Mouse (Mus musculus) C2C12 (cell line): ENCODE results near the gene Sort1. TPM values are rescaled to one million over a fixed set of nuclear protein-coding genes. Genes with fewer than 3 reads are reported as not detected.

Source experiments
- H3K27me3 ChIP-seq: one replicate; pipeline ENCODE4 v1.6.1; 2011; ENCODE audit not compliant: control insufficient read depth, insufficient read depth, insufficient read length
- H3K36me3 ChIP-seq: one replicate; pipeline ENCODE4 v1.6.1; 2011; ENCODE audit not compliant: control insufficient read depth, insufficient read depth
- H3K4me3 ChIP-seq: one replicate; pipeline ENCODE4 v1.5.1; 2011; ENCODE audit warnings: mild to moderate bottlenecking, control low read depth; ENCODE audit not compliant: poor library complexity, insufficient read depth, severe bottlenecking
- H3K79me2 ChIP-seq: one replicate; pipeline ENCODE4 v1.6.1; 2011; ENCODE audit not compliant: control insufficient read depth, insufficient read depth
- H3K79me3 ChIP-seq: one replicate; pipeline ENCODE4 v1.6.1; 2011; ENCODE audit warnings: low read depth, control low read depth
- H3ac ChIP-seq: one replicate; pipeline ENCODE3; 2011; ENCODE audit warnings: low read depth; ENCODE audit not compliant: control insufficient read depth, insufficient read length
- CEBPB ChIP-seq: IDR thresholded peaks from one replicate; pipeline ENCODE4 v1.6.1; 2011; ENCODE audit warnings: low read depth, mild to moderate bottlenecking, control low read depth, moderate library complexity
- CTCF ChIP-seq: IDR thresholded peaks from one replicate; pipeline ENCODE4 v1.5.1; 2011; ENCODE audit not compliant: control insufficient read depth, insufficient read depth, insufficient read length
- FOSL1 ChIP-seq: IDR thresholded peaks from one replicate; pipeline ENCODE4 v1.8.0; 2011; ENCODE audit warnings: mild to moderate bottlenecking, low read length; ENCODE audit not compliant: poor library complexity, insufficient read depth, severe bottlenecking
- MAX ChIP-seq: IDR thresholded peaks from one replicate; pipeline ENCODE4 v1.6.1; 2011; ENCODE audit warnings: mild to moderate bottlenecking, control low read depth
- MYOD1 ChIP-seq: IDR thresholded peaks from one replicate; pipeline ENCODE4 v1.6.1; 2011; ENCODE audit warnings: low read depth; ENCODE audit not compliant: control insufficient read depth, insufficient read length
- MYOG ChIP-seq: IDR thresholded peaks from one replicate; pipeline ENCODE4 v1.6.1; 2011; ENCODE audit not compliant: control insufficient read depth, insufficient read length; ENCODE audit errors: extremely low read depth
- USF1 ChIP-seq: IDR thresholded peaks from one replicate; pipeline ENCODE4 v1.6.1; 2011; ENCODE audit warnings: low read depth, mild to moderate bottlenecking, control low read depth, moderate library complexity
- polyA plus RNA-seq: library from polyadenylated mRNA; unstranded; fragments of >200 nt; fragmentation: generic; extraction: Trizol; gene quantifications from one replicate; pipeline ENCODE4 v1.2.1, GENCODE M21; 2012; ENCODE audit warnings: missing spikeins

The Sort1 gene
- polyA plus RNA-seq, 1 experiment: 0.41 TPM

GRCm38 (mm10) chr3:108378875-108379663 is 95.2 kb downstream of the Sort1 start:
- TF ChIP-seq MYOD1 (no peak), FOSL1 (no peak), CTCF (no peak), CEBPB (no peak), MAX (no peak), USF1 (no peak), MYOG (no peak)
- no peak overlapping the region for H3ac ChIP-seq
- H3K36me3 ChIP-seq: no peaks in the 10 kb centered on the region
- no peaks in the 10 kb centered on the region for H3K79me2 ChIP-seq
- peaks cover 27% of the 10 kb centered on the region for H3K27me3 ChIP-seq
- no peaks in the 10 kb centered on the region for H3K79me3 ChIP-seq
- no peak overlapping the region for H3K4me3 ChIP-seq

DNA sequence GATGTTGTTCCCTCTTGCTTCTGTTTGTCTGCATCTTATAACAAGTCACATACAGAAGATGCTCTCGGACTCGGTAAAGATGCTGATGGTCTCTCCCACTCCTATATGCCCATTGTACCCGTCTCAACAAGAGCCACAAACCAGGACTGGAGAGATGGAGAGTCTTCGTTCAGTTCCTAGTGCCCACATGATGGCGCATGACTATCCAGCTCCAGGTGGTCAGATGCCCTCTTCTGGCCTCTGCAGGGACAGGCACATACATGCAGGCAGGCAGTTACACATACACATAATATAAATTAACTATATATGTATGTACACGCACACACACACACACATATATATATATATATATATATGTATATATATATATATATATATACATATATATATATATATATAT is 96.8 kb downstream of the Sort1 start:
- H3K27me3 ChIP-seq: peaks cover 14% of the 10 kb centered on the region
- TF ChIP-seq FOSL1 (no peak), CTCF (peak; percentile 62)
- no peaks in the 10 kb centered on the region for H3K36me3 ChIP-seq
- H3K79me3 ChIP-seq: peaks cover 2% of the 10 kb centered on the region
- H3ac ChIP-seq: no peak overlapping the region
- peaks cover 14% of the 10 kb centered on the region for H3K79me2 ChIP-seq
- no peak overlapping the region for H3K4me3 ChIP-seq

GRCm38 (mm10) chr3:108381945-108382875 is 98.3 kb downstream of the Sort1 start:
- H3K27me3 ChIP-seq: peaks cover 9% of the 10 kb centered on the region
- peaks cover 2% of the 10 kb centered on the region for H3K79me3 ChIP-seq
- peak; percentile 26 for TF ChIP-seq USF1
- no peak for TF ChIP-seq MYOD1
- no peak overlapping the region for H3K4me3 ChIP-seq
- H3K36me3 ChIP-seq: peaks cover 11% of the 10 kb centered on the region
- H3ac ChIP-seq: no peak overlapping the region
- peaks cover 14% of the 10 kb centered on the region for H3K79me2 ChIP-seq

GRCm38 (mm10) chr3:108383485-108384354 is 99.8 kb downstream of the Sort1 start, which contains the start of gene Psrc1:
Psrc1 (plus strand) TSS chr3:108383839.
- Histone ChIP-seq H3K79me2 (peaks cover 14% of the 10 kb centered on the region), H3K27me3 (no peaks in the 10 kb centered on the region), H3K4me3 (peak within 1 kb of the TSS; percentile 43), H3K36me3 (peaks cover 17% of the 10 kb centered on the region), H3ac (peak within 1 kb of the TSS; percentile 56), H3K79me3 (peaks cover 2% of the 10 kb centered on the region)
- TF ChIP-seq FOSL1 (no peak), CTCF (no peak), CEBPB (no peak), MYOG (no peak), USF1 (no peak), MAX (no peak), MYOD1 (no peak)

GRCm38 (mm10) chr3:108384425-108384824 is 100.5 kb downstream of the Sort1 start:
- Histone ChIP-seq H3K4me3 (peak overlapping the region; percentile 43), H3K36me3 (peaks cover 17% of the 10 kb centered on the region), H3K79me3 (peaks cover 2% of the 10 kb centered on the region), H3ac (peak overlapping the region; percentile 12), H3K79me2 (peaks cover 14% of the 10 kb centered on the region), H3K27me3 (no peaks in the 10 kb centered on the region)
- TF ChIP-seq CEBPB: no peak
- TF ChIP-seq MYOD1: no peak
- TF ChIP-seq MAX: no peak
- TF ChIP-seq CTCF: no peak
- TF ChIP-seq USF1: no peak
- no peak for TF ChIP-seq FOSL1
- no peak for TF ChIP-seq MYOG
